Mouse (Mus musculus): ENCODE measurements around the gene Sept6. TPM values are rescaled to one million over a fixed set of nuclear protein-coding genes. Genes with fewer than 3 reads are reported as not detected.

Gene Sept6
- polyA plus RNA-seq, 1 experiment, result 0.03 TPM

GRCm38 (mm10) chrX:36989234-36989751 lies 2.3 kb downstream of the Sept6 start:
- no peaks in the 10 kb centered on the region; the same call in 1 of the 2 replicates for H3K27me3 ChIP-seq (ENCODE audit: control insufficient read depth)
- H3K4me1 ChIP-seq (ENCODE audit: control insufficient read depth), result peaks cover 15% of the 10 kb centered on the region
- no peak for TF ChIP-seq GATA1 (IDR thresholded peaks at IDR 0.05; ENCODE audit: low read length)
- no peak for TF ChIP-seq TAL1 (IDR thresholded peaks at IDR 0.05; ENCODE audit: low read length)
- H3K36me3 ChIP-seq (ENCODE audit: control insufficient read depth), result no peaks in the 10 kb centered on the region
- H3K9me3 ChIP-seq (ENCODE audit: control insufficient read depth, low read length), result no peaks in the 10 kb centered on the region
- H3K4me3 ChIP-seq (replicated peaks), result peak overlapping the region; percentile 66

- Histone ChIP-seq H3K9me3 (ENCODE audit: control insufficient read depth, low read length) (no peaks in the 10 kb centered on the region), H3K4me1 (ENCODE audit: control insufficient read depth) (peaks cover 15% of the 10 kb centered on the region)
- TF ChIP-seq GATA1 (IDR thresholded peaks at IDR 0.05; ENCODE audit: low read length) (no peak), TAL1 (IDR thresholded peaks at IDR 0.05; ENCODE audit: low read length) (no peak)
These were observed 2.8 kb downstream of the Sept6 start for GRCm38 (mm10) chrX:36988754-36989153.

GRCm38 (mm10) chrX:36987851-36988250 lies 3.7 kb downstream of the Sept6 start:
- Histone ChIP-seq H3K36me3 (ENCODE audit: control insufficient read depth) (no peaks in the 10 kb centered on the region), H3K27me3 (ENCODE audit: control insufficient read depth) (no peaks in the 10 kb centered on the region; the same call in 1 of the 2 replicates), H3K4me1 (ENCODE audit: control insufficient read depth) (peaks cover 15% of the 10 kb centered on the region), H3K4me3 (replicated peaks) (no peak overlapping the region), H3K9me3 (ENCODE audit: control insufficient read depth, low read length) (no peaks in the 10 kb centered on the region)
- no peak for TF ChIP-seq TAL1 (IDR thresholded peaks at IDR 0.05; ENCODE audit: low read length)
- TF ChIP-seq GATA1 (IDR thresholded peaks at IDR 0.05; ENCODE audit: low read length), result no peak

More at GRCm38 (mm10) chrX:36988754-36989153, 2.8 kb downstream of the Sept6 start:
- Histone ChIP-seq H3K27me3 (ENCODE audit: control insufficient read depth) (no peaks in the 10 kb centered on the region; the same call in 1 of the 2 replicates), H3K36me3 (ENCODE audit: control insufficient read depth) (no peaks in the 10 kb centered on the region), H3K4me3 (replicated peaks) (peak overlapping the region; percentile 66)

- no peaks in the 10 kb centered on the region; the same call in 1 of the 2 replicates for H3K27me3 ChIP-seq (ENCODE audit: control insufficient read depth)
- no peaks in the 10 kb centered on the region for H3K36me3 ChIP-seq (ENCODE audit: control insufficient read depth)
- no peak overlapping the region for H3K4me3 ChIP-seq (replicated peaks)
- H3K4me1 ChIP-seq (ENCODE audit: control insufficient read depth), result peaks cover 14% of the 10 kb centered on the region
- no peaks in the 10 kb centered on the region for H3K9me3 ChIP-seq (ENCODE audit: control insufficient read depth, low read length)
- TF ChIP-seq TAL1 (IDR thresholded peaks at IDR 0.05; ENCODE audit: low read length) (no peak), GATA1 (IDR thresholded peaks at IDR 0.05; ENCODE audit: low read length) (no peak)
These were observed 6.6 kb downstream of the Sept6 start for GRCm38 (mm10) chrX:36985041-36985440.

- no peak overlapping the region for H3K4me3 ChIP-seq (replicated peaks)
- H3K4me1 ChIP-seq (ENCODE audit: control insufficient read depth), result peaks cover 5% of the 10 kb centered on the region
- no peak for TF ChIP-seq GATA1 (IDR thresholded peaks at IDR 0.05; ENCODE audit: low read length)
- TF ChIP-seq TAL1 (IDR thresholded peaks at IDR 0.05; ENCODE audit: low read length), result no peak
These were observed 7.8 kb downstream of the Sept6 start for GRCm38 (mm10) chrX:36983654-36984311.

GRCm38 (mm10) chrX:36982892-36983653 lies 8.5 kb downstream of the Sept6 start:
- no peak for TF ChIP-seq TAL1 (IDR thresholded peaks at IDR 0.05; ENCODE audit: low read length)
- TF ChIP-seq GATA1 (IDR thresholded peaks at IDR 0.05; ENCODE audit: low read length), result no peak
- Histone ChIP-seq H3K27me3 (ENCODE audit: control insufficient read depth) (no peaks in the 10 kb centered on the region), H3K4me3 (replicated peaks) (no peak overlapping the region), H3K9me3 (ENCODE audit: control insufficient read depth, low read length) (no peaks in the 10 kb centered on the region), H3K4me1 (ENCODE audit: control insufficient read depth) (no peaks in the 10 kb centered on the region), H3K36me3 (ENCODE audit: control insufficient read depth) (no peaks in the 10 kb centered on the region)

More at GRCm38 (mm10) chrX:36983654-36984311, 7.8 kb downstream of the Sept6 start:
- Histone ChIP-seq H3K36me3 (ENCODE audit: control insufficient read depth) (no peaks in the 10 kb centered on the region), H3K9me3 (ENCODE audit: control insufficient read depth, low read length) (no peaks in the 10 kb centered on the region), H3K27me3 (ENCODE audit: control insufficient read depth) (no peaks in the 10 kb centered on the region; the same call in 1 of the 2 replicates)

- Histone ChIP-seq H3K27me3 (ENCODE audit: control insufficient read depth) (no peaks in the 10 kb centered on the region), H3K4me1 (ENCODE audit: control insufficient read depth) (no peaks in the 10 kb centered on the region), H3K4me3 (replicated peaks) (no peak overlapping the region), H3K9me3 (ENCODE audit: control insufficient read depth, low read length) (no peaks in the 10 kb centered on the region), H3K36me3 (ENCODE audit: control insufficient read depth) (no peaks in the 10 kb centered on the region)
- TF ChIP-seq TAL1 (IDR thresholded peaks at IDR 0.05; ENCODE audit: low read length) (no peak), GATA1 (IDR thresholded peaks at IDR 0.05; ENCODE audit: low read length) (no peak)
These were observed 10.9 kb downstream of the Sept6 start for GRCm38 (mm10) chrX:36980563-36981187.

GRCm38 (mm10) chrX:36977863-36978262 lies 13.7 kb downstream of the Sept6 start:
- no peaks in the 10 kb centered on the region for H3K9me3 ChIP-seq (ENCODE audit: control insufficient read depth, low read length)
- H3K4me3 ChIP-seq (replicated peaks), result no peak overlapping the region
- no peaks in the 10 kb centered on the region for H3K4me1 ChIP-seq (ENCODE audit: control insufficient read depth)
- no peaks in the 10 kb centered on the region for H3K36me3 ChIP-seq (ENCODE audit: control insufficient read depth)
- no peak for TF ChIP-seq TAL1 (IDR thresholded peaks at IDR 0.05; ENCODE audit: low read length)
- TF ChIP-seq GATA1 (IDR thresholded peaks at IDR 0.05; ENCODE audit: low read length), result no peak
- no peaks in the 10 kb centered on the region for H3K27me3 ChIP-seq (ENCODE audit: control insufficient read depth)

- TF ChIP-seq GATA1 (IDR thresholded peaks at IDR 0.05; ENCODE audit: low read length) (no peak), TAL1 (IDR thresholded peaks at IDR 0.05; ENCODE audit: low read length) (no peak)
- no peaks in the 10 kb centered on the region for H3K4me1 ChIP-seq (ENCODE audit: control insufficient read depth)
- no peak overlapping the region for H3K4me3 ChIP-seq (replicated peaks)
- H3K27me3 ChIP-seq (ENCODE audit: control insufficient read depth), result no peaks in the 10 kb centered on the region
- H3K9me3 ChIP-seq (ENCODE audit: control insufficient read depth, low read length), result no peaks in the 10 kb centered on the region
- H3K36me3 ChIP-seq (ENCODE audit: control insufficient read depth), result no peaks in the 10 kb centered on the region
These were observed 14.6 kb downstream of the Sept6 start for GRCm38 (mm10) chrX:36976980-36977379.

All from erythroblast, embryonic 14.5 days (primary cell).